Mouse (Mus musculus): ENCODE measurements around the gene Bicral. TPM values are rescaled to one million over a fixed set of nuclear protein-coding genes. Genes with fewer than 3 reads are reported as not detected.
A peak's percentile ranks its signal among the peaks of the same experiment; 100 is the strongest.

Gene Bicral
- total RNA-seq, 1 experiment from 2014 or later: 27.0 TPM

- ATAC-seq (replicated peaks in 1 of 2; ENCODE audit: insufficient read depth in 1 of 2, low FRiP score in 2 of 2, low TSS enrichment in 1 of 2, low read depth in 1 of 2, poor library complexity in 2 of 2, severe bottlenecking in 2 of 2): no peak
Observed at GRCm38 (mm10) chr17:46879841-46880311, 21.6 kb upstream of the Bicral start.

DNA sequence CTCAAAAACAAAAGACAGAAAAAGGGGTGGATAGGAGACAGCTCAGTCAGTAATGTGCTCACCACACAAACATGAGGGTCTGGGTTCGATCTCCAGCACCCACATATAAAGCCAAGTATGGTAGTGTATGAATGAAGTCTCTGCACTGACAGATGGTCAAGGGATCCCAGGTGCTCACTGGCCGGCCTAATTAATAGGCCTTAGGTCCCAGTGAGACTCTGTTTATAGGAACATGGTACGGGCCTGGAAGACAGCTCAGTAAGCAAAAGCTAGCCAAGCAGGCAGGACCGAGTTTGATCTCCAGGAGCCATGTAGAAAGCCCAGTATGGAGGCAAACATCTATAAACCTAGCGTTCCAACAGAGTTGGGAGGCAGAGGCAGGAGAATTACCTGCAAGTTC, 18.8 kb upstream of the Bicral start:
- ATAC-seq (replicated peaks in 1 of 2; ENCODE audit: insufficient read depth in 1 of 2, low FRiP score in 2 of 2, low TSS enrichment in 1 of 2, low read depth in 1 of 2, poor library complexity in 2 of 2, severe bottlenecking in 2 of 2): no peak

GRCm38 (mm10) chr17:46876371-46876950, 18.2 kb upstream of the Bicral start:
- no peak for ATAC-seq (replicated peaks in 1 of 2; ENCODE audit: insufficient read depth in 1 of 2, low FRiP score in 2 of 2, low TSS enrichment in 1 of 2, low read depth in 1 of 2, poor library complexity in 2 of 2, severe bottlenecking in 2 of 2)

- ATAC-seq (replicated peaks in 1 of 2; ENCODE audit: insufficient read depth in 1 of 2, low FRiP score in 2 of 2, low TSS enrichment in 1 of 2, low read depth in 1 of 2, poor library complexity in 2 of 2, severe bottlenecking in 2 of 2): no peak
Observed at GRCm38 (mm10) chr17:46875626-46876025, 17.3 kb upstream of the Bicral start.

DNA sequence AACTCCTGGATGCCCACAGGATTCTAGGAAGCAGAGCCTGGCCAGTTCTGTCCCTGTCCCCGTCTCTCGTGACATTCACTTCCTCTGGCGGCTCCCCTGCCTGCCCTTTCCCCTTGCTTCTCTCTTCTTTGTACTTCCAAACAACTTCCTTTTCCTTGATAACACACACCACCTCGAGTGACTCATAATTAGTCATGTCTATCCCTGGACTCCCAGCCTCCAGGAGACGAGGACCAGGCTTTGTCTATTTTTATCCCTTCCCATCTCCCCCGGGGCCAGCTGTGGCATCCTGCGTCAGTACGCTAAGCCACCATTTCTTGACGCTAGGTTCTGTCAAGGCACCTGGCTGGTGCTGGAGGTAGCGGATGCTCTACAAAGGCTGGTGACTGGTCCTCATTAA, 15.9 kb upstream of the Bicral start:
- ATAC-seq (replicated peaks in 1 of 2; ENCODE audit: insufficient read depth in 1 of 2, low FRiP score in 2 of 2, low TSS enrichment in 1 of 2, low read depth in 1 of 2, poor library complexity in 2 of 2, severe bottlenecking in 2 of 2): no peak

DNA sequence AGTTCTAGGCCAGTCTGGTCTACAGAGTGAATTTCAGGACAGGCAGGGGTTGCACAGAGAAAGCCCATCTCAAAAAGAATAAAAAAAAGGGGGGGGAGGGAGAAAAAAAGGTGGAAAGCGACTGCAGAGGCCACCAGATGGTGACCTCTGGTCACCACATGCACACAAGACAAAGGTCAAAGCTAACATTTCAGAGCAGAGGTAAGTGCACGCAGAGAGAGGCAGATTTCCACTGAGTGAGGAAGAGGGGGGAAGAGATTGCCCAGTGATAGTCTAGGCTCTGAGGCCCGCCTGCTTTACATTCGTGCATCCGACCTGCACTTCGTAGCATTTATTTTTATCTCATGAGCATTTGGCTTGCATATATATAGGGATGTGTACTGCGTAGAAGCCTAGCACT, 14.5 kb upstream of the Bicral start:
- no peak for ATAC-seq (replicated peaks in 1 of 2; ENCODE audit: insufficient read depth in 1 of 2, low FRiP score in 2 of 2, low TSS enrichment in 1 of 2, low read depth in 1 of 2, poor library complexity in 2 of 2, severe bottlenecking in 2 of 2)

DNA sequence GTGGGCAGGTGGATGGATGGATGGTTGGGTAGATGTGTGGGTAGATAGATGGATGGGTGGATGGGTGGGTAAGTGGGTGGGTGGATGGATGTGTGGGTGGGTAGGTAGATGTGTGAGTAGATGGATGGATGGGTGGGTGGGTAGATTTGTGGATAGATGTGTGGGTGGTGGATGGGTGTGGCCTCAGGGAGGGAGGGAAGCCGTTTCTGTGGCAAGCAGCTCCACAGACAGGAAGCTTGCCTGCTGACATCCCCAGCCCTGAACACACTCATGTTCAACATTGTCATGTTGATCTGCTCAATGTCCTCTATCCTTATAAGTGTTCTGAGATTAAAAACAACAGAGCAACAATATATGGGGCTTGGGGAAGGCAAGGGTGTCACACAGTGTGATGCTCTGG, 12.6 kb upstream of the Bicral start:
- ATAC-seq (replicated peaks in 1 of 2; ENCODE audit: insufficient read depth in 1 of 2, low FRiP score in 2 of 2, low TSS enrichment in 1 of 2, low read depth in 1 of 2, poor library complexity in 2 of 2, severe bottlenecking in 2 of 2): no peak

GRCm38 (mm10) chr17:46870204-46870798, 12.0 kb upstream of the Bicral start:
- ATAC-seq (replicated peaks in 1 of 2; ENCODE audit: insufficient read depth in 1 of 2, low FRiP score in 2 of 2, low TSS enrichment in 1 of 2, low read depth in 1 of 2, poor library complexity in 2 of 2, severe bottlenecking in 2 of 2): peak; percentile 56 to 79; a peak in 3 of 4 replicates

DNA sequence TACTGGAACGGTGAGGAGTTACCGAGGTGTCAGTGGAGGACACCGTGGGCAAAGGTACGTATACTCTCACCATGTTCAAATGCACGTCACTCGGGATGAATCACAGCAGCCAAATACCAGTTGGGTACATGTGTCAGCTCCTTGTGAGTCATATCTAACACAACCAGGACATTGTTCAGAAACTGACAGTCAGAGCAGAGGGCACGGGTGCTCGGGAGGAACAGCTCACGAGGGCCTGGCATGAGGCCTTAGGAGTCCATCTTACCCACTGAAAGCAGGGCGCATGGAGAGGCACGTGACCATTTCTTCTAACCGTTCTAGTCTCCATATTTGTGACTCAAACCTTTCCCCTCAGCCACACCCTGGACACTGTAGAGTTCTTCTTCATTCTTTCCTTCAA, 8.6 kb upstream of the Bicral start:
- no peak for ATAC-seq (replicated peaks in 1 of 2; ENCODE audit: insufficient read depth in 1 of 2, low FRiP score in 2 of 2, low TSS enrichment in 1 of 2, low read depth in 1 of 2, poor library complexity in 2 of 2, severe bottlenecking in 2 of 2)

GRCm38 (mm10) chr17:46864566-46865195, 6.4 kb upstream of the Bicral start:
- ATAC-seq (replicated peaks in 1 of 2; ENCODE audit: insufficient read depth in 1 of 2, low FRiP score in 2 of 2, low TSS enrichment in 1 of 2, low read depth in 1 of 2, poor library complexity in 2 of 2, severe bottlenecking in 2 of 2): no peak

DNA sequence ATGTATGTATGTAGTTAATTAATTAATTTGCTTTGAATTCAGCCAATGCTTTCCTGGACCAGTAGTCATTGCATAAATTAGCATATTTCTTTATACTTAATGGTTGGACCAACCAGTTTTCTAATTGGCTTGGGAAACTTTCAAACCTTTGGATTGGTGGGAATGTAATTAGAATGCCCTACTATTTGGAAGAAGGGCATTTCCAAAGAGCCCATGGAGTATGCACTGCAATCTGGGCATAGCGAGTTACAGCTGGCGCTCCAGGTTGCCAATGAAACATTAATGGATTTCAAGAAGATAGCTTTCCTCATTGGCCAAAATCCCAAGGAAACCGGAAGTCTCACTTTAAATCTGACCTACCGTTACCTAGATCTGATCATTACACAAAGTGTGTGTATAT, 1.8 kb upstream of the Bicral start:
- ATAC-seq (replicated peaks in 1 of 2; ENCODE audit: insufficient read depth in 1 of 2, low FRiP score in 2 of 2, low TSS enrichment in 1 of 2, low read depth in 1 of 2, poor library complexity in 2 of 2, severe bottlenecking in 2 of 2): no peak

DNA sequence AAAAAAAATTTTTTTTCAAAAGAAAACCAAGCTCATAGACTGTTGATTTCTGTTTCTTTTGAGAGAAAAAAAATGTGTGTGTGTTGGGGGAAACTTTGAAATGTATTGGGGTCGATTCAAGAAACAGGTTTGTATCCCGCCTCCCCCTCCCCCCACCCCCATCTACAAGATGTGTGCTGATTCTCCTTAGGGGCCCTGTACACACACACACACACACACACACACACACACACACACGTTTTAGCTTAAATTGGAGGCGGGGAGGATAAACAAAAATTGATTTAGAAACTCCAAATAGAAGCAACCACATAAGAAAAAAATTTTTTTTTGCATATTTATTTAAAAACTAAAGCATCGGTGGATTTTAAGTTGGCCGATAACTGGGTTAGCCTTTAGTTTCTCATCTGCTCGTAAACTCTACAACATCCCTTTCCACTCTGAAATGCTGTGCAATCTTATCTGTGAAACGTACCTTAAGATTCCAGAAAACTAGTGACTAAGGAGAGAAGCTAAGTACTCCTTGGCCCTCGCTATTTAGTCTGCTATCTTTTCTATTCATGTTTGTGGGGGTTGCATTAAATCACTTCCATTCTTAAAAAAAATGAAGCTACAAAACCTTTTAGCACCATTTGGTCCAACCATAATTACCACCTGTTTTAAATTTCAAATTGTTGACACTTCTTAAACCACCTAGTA, 615 bp upstream of the Bicral start:
- ATAC-seq (replicated peaks in 1 of 2; ENCODE audit: insufficient read depth in 1 of 2, low FRiP score in 2 of 2, low TSS enrichment in 1 of 2, low read depth in 1 of 2, poor library complexity in 2 of 2, severe bottlenecking in 2 of 2): no peak

DNA sequence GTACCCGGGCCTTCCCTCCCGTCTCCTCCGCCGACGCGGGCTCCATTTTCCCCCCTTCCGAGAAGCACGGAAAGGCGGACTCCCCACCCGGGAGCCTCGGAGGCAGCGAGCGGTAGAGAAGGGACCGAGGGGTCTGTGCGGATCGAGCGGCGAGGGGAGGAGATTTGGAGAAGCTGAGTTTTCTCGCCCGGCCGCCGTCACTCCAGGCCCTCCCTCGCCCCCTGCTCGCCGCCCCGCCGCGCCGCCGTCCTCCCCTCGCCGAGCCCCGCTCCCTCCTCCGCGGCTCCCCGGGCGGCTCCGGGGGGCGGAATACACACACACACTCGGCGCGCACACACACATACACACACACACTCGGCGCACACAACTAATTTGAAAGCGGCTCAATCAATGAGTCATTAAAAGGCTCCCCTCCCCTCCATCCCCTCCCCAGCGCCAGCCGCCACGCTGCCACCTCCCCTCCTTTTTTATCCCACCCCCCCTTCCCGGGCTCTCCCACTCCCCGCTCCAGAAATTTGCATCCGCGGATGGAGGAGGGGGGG, 850 bp downstream of the Bicral start:
- ATAC-seq (replicated peaks in 1 of 2; ENCODE audit: insufficient read depth in 1 of 2, low FRiP score in 2 of 2, low TSS enrichment in 1 of 2, low read depth in 1 of 2, poor library complexity in 2 of 2, severe bottlenecking in 2 of 2): peak; percentile 12 to 50; a peak in 2 of 4 replicates

DNA sequence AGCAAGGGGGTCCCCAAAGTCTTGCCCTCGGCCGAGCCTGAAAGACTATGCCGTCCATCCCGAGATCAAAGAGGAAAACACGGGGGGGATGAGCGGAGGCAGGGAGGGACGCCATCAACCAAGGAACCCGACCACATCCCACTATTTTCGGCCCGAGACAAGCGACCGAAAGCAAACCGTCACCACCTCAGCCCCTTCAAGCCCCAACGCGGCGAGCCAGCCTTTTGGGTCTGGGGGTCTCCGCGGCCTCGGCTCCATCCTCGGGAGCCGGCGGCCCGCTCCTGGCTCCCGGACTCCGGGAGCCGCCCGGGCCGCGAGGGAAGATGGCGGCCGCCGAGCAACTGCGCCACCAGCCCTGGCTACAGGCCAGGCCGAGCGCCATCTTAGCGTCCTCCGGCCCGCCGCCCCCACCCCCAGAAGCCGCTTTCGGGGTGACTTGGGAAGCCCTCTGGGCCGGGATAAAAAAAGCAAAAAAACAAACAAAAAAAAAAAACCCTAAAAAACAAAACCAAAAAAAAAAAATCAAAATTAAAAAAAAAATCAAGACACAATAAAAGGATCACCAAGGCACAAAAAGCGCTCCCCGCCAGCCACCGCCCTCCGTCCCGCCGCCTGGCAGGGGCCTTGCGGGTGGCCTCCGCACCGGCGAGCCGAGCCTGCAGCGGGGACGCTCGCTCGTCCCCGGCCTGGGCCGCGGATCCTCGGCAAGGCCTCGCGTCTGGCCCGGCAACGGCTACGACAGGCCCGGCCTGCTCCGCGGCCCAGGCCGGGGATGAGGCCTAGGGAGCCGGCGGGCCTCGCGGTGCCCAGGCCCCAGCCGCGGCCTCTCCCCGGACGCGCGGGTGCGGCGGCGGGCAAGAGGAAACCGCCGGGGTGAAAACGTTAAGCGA, 1.6 kb downstream of the Bicral start:
- ATAC-seq (replicated peaks in 1 of 2; ENCODE audit: insufficient read depth in 1 of 2, low FRiP score in 2 of 2, low TSS enrichment in 1 of 2, low read depth in 1 of 2, poor library complexity in 2 of 2, severe bottlenecking in 2 of 2): peak in 1 of 2 experiments; percentile 42; a peak in 2 of 4 replicates

DNA sequence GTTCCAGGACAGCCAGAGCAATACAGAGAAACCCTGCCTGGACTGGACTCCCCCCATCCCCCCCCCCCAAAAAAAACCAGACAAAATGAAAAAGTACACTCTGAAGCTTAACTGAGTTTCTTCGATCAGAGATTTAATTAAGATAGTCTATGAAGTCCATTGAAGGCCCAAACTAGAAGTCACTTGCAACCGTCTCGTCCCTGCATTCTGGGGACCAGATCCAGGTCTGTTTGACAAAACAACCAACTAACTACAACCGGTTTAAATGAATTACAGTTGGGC, 2.2 kb downstream of the Bicral start:
- no peak for ATAC-seq (replicated peaks in 1 of 2; ENCODE audit: insufficient read depth in 1 of 2, low FRiP score in 2 of 2, low TSS enrichment in 1 of 2, low read depth in 1 of 2, poor library complexity in 2 of 2, severe bottlenecking in 2 of 2)

- ATAC-seq (replicated peaks in 1 of 2; ENCODE audit: insufficient read depth in 1 of 2, low FRiP score in 2 of 2, low TSS enrichment in 1 of 2, low read depth in 1 of 2, poor library complexity in 2 of 2, severe bottlenecking in 2 of 2): no peak
Observed at GRCm38 (mm10) chr17:46855328-46856106, 2.8 kb downstream of the Bicral start.

Measured in hematopoietic stem cell, adult 5-6 weeks (primary cell).